Mouse (Mus musculus) layer of hippocampus, postnatal 10 days (tissue): ENCODE results near the gene Abcc2. TPM values are rescaled to one million over a fixed set of nuclear protein-coding genes. Genes with fewer than 3 reads are reported as not detected.

Experiments
- DNase-seq, 2 experiments: peaks; one replicate each; pipeline ENCODE4 v3.0.0; 2021; ENCODE audit warnings: low spot score in 2 of 2
- long read RNA-seq: library from polyadenylated mRNA; stranded (forward); transcript quantifications from one replicate; pipeline ENCODE4 v2.0.0, GENCODE M21; 2023
- total RNA-seq, 2 experiments: library from RNA; stranded (reverse); gene quantifications; 2 replicates each; pipeline ENCODE4 v1.2.3; 2021

The Abcc2 gene
- under 1 TPM; 0.07 to 0.18 TPM for total RNA-seq
- long read RNA-seq, result 0 reads

GRCm38 (mm10) chr19:43781980-43782379, at the start of gene Abcc2:
TSS of gene Abcc2 (plus strand) at chr19:43782192.
- no peak for DNase-seq

GRCm38 (mm10) chr19:43738409-43738808, 43.6 kb upstream of the Abcc2 start:
- DNase-seq, result no peak

GRCm38 (mm10) chr19:43743401-43743800, 38.6 kb upstream of the Abcc2 start:
- DNase-seq, result no peak

GRCm38 (mm10) chr19:43745740-43746139, 36.3 kb upstream of the Abcc2 start:
- DNase-seq, result no peak

GRCm38 (mm10) chr19:43747877-43748276, 34.1 kb upstream of the Abcc2 start:
- peak in 1 of 2 experiments; percentile 4 for DNase-seq

GRCm38 (mm10) chr19:43750008-43750407, 32.0 kb upstream of the Abcc2 start:
- DNase-seq, result no peak

- peak; percentile 97 to 98 for DNase-seq
Measured at GRCm38 (mm10) chr19:43752489-43753225, 29.3 kb upstream of the Abcc2 start, which contains the start of the genes Cutc and Cox15. TSS of gene Cutc (plus strand) at chr19:43752996. TSS of gene Cox15 (minus strand) at chr19:43753000.

- DNase-seq, result peak; percentile 91 to 93
Measured at GRCm38 (mm10) chr19:43753226-43753835, 28.7 kb upstream of the Abcc2 start.

- no peak for DNase-seq
Measured at GRCm38 (mm10) chr19:43754237-43754636, 27.8 kb upstream of the Abcc2 start.

- no peak for DNase-seq
Measured at GRCm38 (mm10) chr19:43754872-43755271, 27.1 kb upstream of the Abcc2 start.

- peak; percentile 67 to 69 for DNase-seq
Measured at GRCm38 (mm10) chr19:43760504-43760903, 21.5 kb upstream of the Abcc2 start.

GRCm38 (mm10) chr19:43761543-43762256, 20.3 kb upstream of the Abcc2 start:
- no peak for DNase-seq

GRCm38 (mm10) chr19:43762410-43762809, 19.6 kb upstream of the Abcc2 start:
- DNase-seq, result no peak

GRCm38 (mm10) chr19:43766451-43766850, 15.5 kb upstream of the Abcc2 start:
- no peak for DNase-seq

- DNase-seq, result no peak
Measured at GRCm38 (mm10) chr19:43767549-43768322, 14.3 kb upstream of the Abcc2 start.

GRCm38 (mm10) chr19:43769366-43769960, 12.5 kb upstream of the Abcc2 start:
- DNase-seq, result no peak

GRCm38 (mm10) chr19:43770584-43770983, 11.4 kb upstream of the Abcc2 start:
- DNase-seq, result no peak

GRCm38 (mm10) chr19:43771499-43771969, 10.5 kb upstream of the Abcc2 start:
- no peak for DNase-seq

- no peak for DNase-seq
Measured at GRCm38 (mm10) chr19:43772311-43772710, 9.7 kb upstream of the Abcc2 start.

GRCm38 (mm10) chr19:43775433-43775832, 6.6 kb upstream of the Abcc2 start:
- DNase-seq, result no peak

- no peak for DNase-seq
Measured at GRCm38 (mm10) chr19:43776561-43776960, 5.4 kb upstream of the Abcc2 start.
